Mouse (Mus musculus) neural tube, embryonic 14.5 days (tissue): ENCODE results near the gene 9230112D13Rik. TPM values are rescaled to one million over a fixed set of nuclear protein-coding genes. Genes with fewer than 3 reads are reported as not detected.

Experiments used
- ATAC-seq: fragments of 200-750 bp; cut with Nextera tagmentation; 2 replicates; pipeline ENCODE4 v1.8.0; 2017; ENCODE audit warnings: low read depth, mild to moderate bottlenecking, moderate TSS enrichment, moderate library complexity
- H3K27ac ChIP-seq: fragments of 300-500 bp; sonication (generic); 2 replicates; pipeline ENCODE4 v1.5.1; 2014; ENCODE audit warnings: low read depth, mild to moderate bottlenecking, control low read depth, low read length, moderate library complexity, mixed read lengths
- H3K27me3 ChIP-seq: fragments of 300-500 bp; sonication (generic); 2 replicates; pipeline ENCODE4 v1.6.1; 2014; ENCODE audit warnings: low read length; ENCODE audit not compliant: control insufficient read depth, insufficient read depth
- H3K36me3 ChIP-seq: fragments of 300-500 bp; sonication (generic); 2 replicates; pipeline ENCODE4 v1.6.1; 2014; ENCODE audit warnings: low read length, mixed read lengths; ENCODE audit not compliant: control insufficient read depth, insufficient read depth
- H3K4me1 ChIP-seq: fragments of 300-500 bp; sonication (generic); 2 replicates; pipeline ENCODE4 v1.6.1; 2014; ENCODE audit warnings: low read length; ENCODE audit not compliant: control insufficient read depth, insufficient read depth
- H3K4me2 ChIP-seq: fragments of 300-500 bp; sonication (generic); 2 replicates; pipeline ENCODE4 v1.6.1; 2014; ENCODE audit warnings: mild to moderate bottlenecking, low read depth, low read length, control low read depth
- H3K4me3 ChIP-seq: fragments of 300-500 bp; sonication (generic); 2 replicates; pipeline ENCODE4 v1.5.1; 2014; ENCODE audit warnings: low read depth, low read length, control low read depth, mixed read lengths
- H3K9ac ChIP-seq: fragments of 300-500 bp; sonication (generic); replicated peaks from 2 replicates; pipeline ENCODE4 v1.6.1; 2014; ENCODE audit warnings: low read depth, mild to moderate bottlenecking, control low read depth, low read length, mixed read lengths
- H3K9me3 ChIP-seq: fragments of 300-500 bp; sonication (generic); 2 replicates; pipeline ENCODE4 v1.6.1; 2016; ENCODE audit warnings: low read length; ENCODE audit not compliant: control insufficient read depth
- WGBS: fragments of 180-500 bp; shearing (Covaris S2); extraction: QIAGEN DNeasy Blood & Tissue Kit; methylation state at CpG from one replicate; pipeline ENCODE4 v1.1.7; 2014; 5-methylcytosine and 5-hydroxymethylcytosine counted together
- polyA plus RNA-seq: library from polyadenylated mRNA; unstranded; fragments of >200 nt; fragmentation: Nextera tagmentation; extraction: Ambion mirVana; gene quantifications from 2 replicates; pipeline ENCODE4 v1.2.1, GENCODE M21; 2014

Gene 9230112D13Rik
- not detected in 2 replicates for polyA plus RNA-seq

- no peak for ATAC-seq
- Histone ChIP-seq H3K4me1 (no peaks in the 10 kb centered on the region), H3K4me2 (no peak within 1 kb of the TSS), H3K4me3 (no peak within 1 kb of the TSS), H3K9ac (no peak within 1 kb of the TSS), H3K27ac (no peak within 1 kb of the TSS), H3K9me3 (no peaks in the 10 kb centered on the region), H3K27me3 (no peaks in the 10 kb centered on the region), H3K36me3 (no peaks in the 10 kb centered on the region)
- 95% methylated on average over 8 of the region's 8 CpGs for WGBS
Observed at GRCm38 (mm10) chr14:34522701-34523100, at the start of gene 9230112D13Rik. Gene 9230112D13Rik (minus strand): TSS chr14:34522801.

DNA sequence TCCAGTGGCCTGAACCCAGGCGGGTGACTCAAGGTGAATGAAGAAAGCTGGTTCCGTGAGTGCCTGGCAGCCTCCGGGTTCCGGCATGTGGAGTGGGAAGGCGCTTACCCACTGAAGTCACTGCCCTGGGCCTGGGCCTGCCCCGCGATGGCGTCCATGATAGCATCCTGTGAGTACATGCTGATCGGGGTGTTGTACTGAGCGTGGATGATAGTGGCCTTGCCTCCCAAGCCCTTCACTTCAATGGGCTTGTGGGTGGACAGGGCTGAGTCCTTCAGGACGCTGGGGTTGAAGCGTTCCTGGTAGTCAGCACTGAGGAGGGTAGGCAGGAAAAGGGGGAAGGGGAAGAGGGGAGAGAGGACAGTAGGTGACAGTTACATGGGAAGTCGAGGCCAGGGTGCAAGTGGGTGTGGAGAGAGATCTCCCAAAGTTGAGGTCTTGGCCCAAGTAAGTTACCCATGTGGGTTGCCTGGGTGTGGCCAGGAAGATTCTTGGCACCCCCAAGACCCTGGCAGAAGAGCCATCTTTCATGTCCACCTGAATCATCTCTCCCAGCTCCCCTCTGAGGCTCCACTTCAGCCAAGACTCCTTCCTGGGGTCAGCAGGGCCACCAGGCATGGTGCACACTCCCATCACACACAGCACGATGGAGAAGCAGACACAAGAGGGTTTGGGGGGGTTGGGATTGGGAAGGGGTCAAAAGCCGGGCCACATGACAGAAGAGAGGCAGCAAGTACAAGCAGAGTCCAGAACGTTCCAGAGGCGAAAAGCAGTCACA, 49.2 kb upstream of the 9230112D13Rik start:
- ATAC-seq = no peak
- WGBS = 96% methylated on average over 17 of the region's 17 CpGs

GRCm38 (mm10) chr14:34570903-34571302, 48.3 kb upstream of the 9230112D13Rik start:
- H3K27me3 ChIP-seq = no peaks in the 10 kb centered on the region
- ATAC-seq = no peak
- H3K9ac ChIP-seq = no peak overlapping the region
- WGBS = 91% methylated on average over 4 of the region's 4 CpGs
- H3K36me3 ChIP-seq = no peaks in the 10 kb centered on the region
- no peak overlapping the region for H3K4me2 ChIP-seq
- no peaks in the 10 kb centered on the region for H3K4me1 ChIP-seq
- H3K4me3 ChIP-seq = no peak overlapping the region
- no peaks in the 10 kb centered on the region for H3K9me3 ChIP-seq
- H3K27ac ChIP-seq = no peak overlapping the region

More for the DNA sequence above, 49.2 kb upstream of the 9230112D13Rik start:
- no peak overlapping the region for H3K27ac ChIP-seq
- H3K36me3 ChIP-seq = no peaks in the 10 kb centered on the region
- H3K4me2 ChIP-seq = no peak overlapping the region
- H3K9me3 ChIP-seq = no peaks in the 10 kb centered on the region
- H3K9ac ChIP-seq = no peak overlapping the region
- no peaks in the 10 kb centered on the region for H3K27me3 ChIP-seq
- no peaks in the 10 kb centered on the region for H3K4me1 ChIP-seq
- no peak overlapping the region for H3K4me3 ChIP-seq

DNA sequence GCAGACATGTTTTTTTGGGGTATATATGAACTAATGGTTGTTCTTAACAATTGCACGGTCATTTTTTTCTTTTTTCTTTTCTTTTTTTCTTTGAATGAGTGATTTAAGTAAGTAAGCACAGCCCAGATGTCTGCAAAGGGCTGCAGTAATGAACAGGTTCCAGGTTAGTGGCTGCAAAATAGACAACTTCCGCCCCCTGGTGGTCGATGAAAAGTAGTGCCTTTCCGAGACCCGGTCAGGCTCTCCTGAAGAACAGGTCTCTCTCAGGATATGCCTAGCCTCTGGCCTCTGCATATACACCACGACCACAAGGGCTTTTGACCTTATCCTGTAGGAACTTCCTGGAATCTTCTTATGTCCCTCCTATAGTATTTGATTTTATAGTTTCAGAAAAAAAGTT, 47.7 kb upstream of the 9230112D13Rik start:
- no peak overlapping the region; the same call in 1 of the 2 replicates for H3K9ac ChIP-seq
- no peaks in the 10 kb centered on the region for H3K4me1 ChIP-seq
- no peak overlapping the region for H3K27ac ChIP-seq
- peak overlapping the region; percentile 56 for H3K4me2 ChIP-seq
- H3K27me3 ChIP-seq = no peaks in the 10 kb centered on the region
- no peaks in the 10 kb centered on the region for H3K36me3 ChIP-seq
- WGBS = 2% methylated on average over 6 of the region's 6 CpGs
- peak; percentile 87 for ATAC-seq
- H3K4me3 ChIP-seq = peak overlapping the region; percentile 22
- no peaks in the 10 kb centered on the region for H3K9me3 ChIP-seq

DNA sequence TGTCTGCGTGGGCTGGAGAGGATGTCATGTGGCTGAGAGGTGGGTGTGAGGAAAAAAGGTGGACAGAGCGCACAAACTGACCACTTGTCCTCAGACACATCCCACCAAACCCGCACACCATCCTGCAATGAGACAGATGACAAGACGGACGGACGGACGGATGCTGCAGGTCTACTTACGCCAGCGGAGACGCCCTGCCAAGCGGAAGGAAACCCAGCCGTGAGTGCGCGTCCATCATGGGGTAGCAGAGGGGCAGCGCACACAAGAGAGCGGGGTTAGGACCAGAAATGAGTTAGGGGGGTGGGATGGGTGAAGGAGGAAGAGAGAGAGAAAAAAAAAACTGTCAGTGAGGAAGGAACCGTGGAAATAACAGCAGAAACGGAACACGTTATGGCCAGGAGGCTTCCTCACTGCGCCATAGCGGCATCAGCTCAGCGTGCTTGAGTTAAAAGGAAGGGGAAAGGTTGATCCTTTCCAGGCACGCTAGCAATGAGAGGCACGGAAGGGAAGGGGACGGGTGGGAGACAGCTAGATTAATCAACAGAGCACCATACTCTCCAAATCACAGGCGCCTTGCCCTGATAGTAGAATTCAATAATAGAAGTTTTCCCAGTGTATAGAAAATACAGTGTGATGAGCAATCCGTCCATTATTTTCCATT, 47.1 kb upstream of the 9230112D13Rik start:
- no peaks in the 10 kb centered on the region for H3K27me3 ChIP-seq
- H3K4me1 ChIP-seq = no peaks in the 10 kb centered on the region
- H3K4me2 ChIP-seq = peak overlapping the region; percentile 56
- H3K9ac ChIP-seq = peak overlapping the region; percentile 51
- H3K36me3 ChIP-seq = no peaks in the 10 kb centered on the region
- WGBS = 41% methylated on average over 27 of the region's 27 CpGs
- no peaks in the 10 kb centered on the region for H3K9me3 ChIP-seq
- no peak overlapping the region for H3K27ac ChIP-seq
- 0 out of 2 replicates have a peak, but pooled peaks have one; percentile 30 for ATAC-seq
- peak overlapping the region; percentile 22 for H3K4me3 ChIP-seq

GRCm38 (mm10) chr14:34568626-34569025, 46.0 kb upstream of the 9230112D13Rik start:
- Histone ChIP-seq H3K9me3 (no peaks in the 10 kb centered on the region), H3K4me1 (no peaks in the 10 kb centered on the region), H3K27ac (no peak overlapping the region), H3K9ac (no peak overlapping the region), H3K4me2 (no peak overlapping the region), H3K4me3 (no peak overlapping the region), H3K27me3 (no peaks in the 10 kb centered on the region), H3K36me3 (no peaks in the 10 kb centered on the region)
- WGBS = 93% methylated on average over 4 of the region's 4 CpGs
- no peak for ATAC-seq

- Histone ChIP-seq H3K4me3 (no peak overlapping the region), H3K9me3 (no peaks in the 10 kb centered on the region), H3K4me1 (no peaks in the 10 kb centered on the region), H3K4me2 (no peak overlapping the region), H3K27ac (no peak overlapping the region), H3K36me3 (no peaks in the 10 kb centered on the region), H3K9ac (no peak overlapping the region), H3K27me3 (no peaks in the 10 kb centered on the region)
- no peak for ATAC-seq
- WGBS = 67% methylated on average over 5 of the region's 5 CpGs
Observed at GRCm38 (mm10) chr14:34567697-34568096, 45.1 kb upstream of the 9230112D13Rik start.

GRCm38 (mm10) chr14:34566530-34566929, 43.9 kb upstream of the 9230112D13Rik start:
- H3K4me3 ChIP-seq = no peak overlapping the region
- no peak for ATAC-seq
- H3K36me3 ChIP-seq = no peaks in the 10 kb centered on the region
- 91% methylated on average over 7 of the region's 7 CpGs for WGBS
- no peaks in the 10 kb centered on the region for H3K4me1 ChIP-seq
- no peaks in the 10 kb centered on the region for H3K9me3 ChIP-seq
- H3K27ac ChIP-seq = no peak overlapping the region
- no peaks in the 10 kb centered on the region for H3K27me3 ChIP-seq
- H3K4me2 ChIP-seq = no peak overlapping the region
- no peak overlapping the region for H3K9ac ChIP-seq

- H3K9me3 ChIP-seq = no peaks in the 10 kb centered on the region
- H3K9ac ChIP-seq = no peak overlapping the region
- H3K4me3 ChIP-seq = no peak overlapping the region
- H3K4me1 ChIP-seq = no peaks in the 10 kb centered on the region
- H3K4me2 ChIP-seq = no peak overlapping the region
- no peaks in the 10 kb centered on the region for H3K36me3 ChIP-seq
- H3K27ac ChIP-seq = no peak overlapping the region
- ATAC-seq = no peak
- WGBS = 69% methylated on average over 17 of the region's 17 CpGs
- H3K27me3 ChIP-seq = no peaks in the 10 kb centered on the region
Observed at GRCm38 (mm10) chr14:34565711-34566110, 43.1 kb upstream of the 9230112D13Rik start.
